Mouse (Mus musculus) mouse embryonic stem cell (cell line): Measurements from ENCODE around the gene Ncln.

Source experiments
- in situ Hi-C, 2 experiments: fragments of 300-500 bp; cut with MboI; formaldehyde crosslinking; loops; 1 replicate in 1 of 2; 3 replicates in 1 of 2; pipeline ENCODE4 v1.14.3; 2019 to 2020; ENCODE audit warnings: low sequenced_read_pairs in 2 of 2, low pct_unique_long_range_greater_than_20kb in 1 of 2, mixed read lengths in 1 of 2; ENCODE audit not compliant: unreplicated experiment in 1 of 2

Ncln gene

GRCm38 (mm10) chr10:81496264-81496901, at the start of gene Ncln:
Gene Ncln, minus strand, starts transcription at chr10:81496392.
- in situ Hi-C loops, result no loop called here

GRCm38 (mm10) chr10:81545161-81545747, 49.1 kb upstream of the Ncln start, which contains the start of gene Gna11:
Gene Gna11, minus strand, starts transcription at chr10:81545190.
- in situ Hi-C loops, result no loop called here

- in situ Hi-C loops, result no loop called here
These were observed 48.3 kb upstream of the Ncln start for GRCm38 (mm10) chr10:81544296-81545160.

- in situ Hi-C loops, result no loop called here
These were observed 47.4 kb upstream of the Ncln start for GRCm38 (mm10) chr10:81543633-81544032.

- in situ Hi-C loops, result no loop called here
These were observed 46.7 kb upstream of the Ncln start for GRCm38 (mm10) chr10:81542727-81543460.

GRCm38 (mm10) chr10:81541803-81542202, 45.6 kb upstream of the Ncln start:
- in situ Hi-C loops, result no loop called here

GRCm38 (mm10) chr10:81541363-81541762, 45.2 kb upstream of the Ncln start:
- in situ Hi-C loops, result no loop called here

- in situ Hi-C loops, result loop anchor here in 1 of 2 experiments (10.0 kb wide), 1 partner anchor 334 kb away; the partner anchor contains the start of gene Nmrk2
These were observed 42.3 kb upstream of the Ncln start for GRCm38 (mm10) chr10:81538321-81539048.

- in situ Hi-C loops, result loop anchor here in 1 of 2 experiments (10.0 kb wide), 1 partner anchor 333 kb away; the partner anchor contains the start of gene Nmrk2
These were observed 41.2 kb upstream of the Ncln start for GRCm38 (mm10) chr10:81537429-81537828.

GRCm38 (mm10) chr10:81536734-81537133, 40.5 kb upstream of the Ncln start:
- in situ Hi-C loops, result loop anchor here in 1 of 2 experiments (10.0 kb wide), 1 partner anchor 332 kb away; the partner anchor contains the start of gene Nmrk2

GRCm38 (mm10) chr10:81534826-81535225, 38.6 kb upstream of the Ncln start:
- in situ Hi-C loops, result loop anchor here in 1 of 2 experiments (10.0 kb wide), 1 partner anchor 330 kb away; the partner anchor contains the start of gene Nmrk2

- in situ Hi-C loops, result loop anchor here in 1 of 2 experiments (5.0 kb wide), 1 partner anchor 129 kb away; no protein-coding TSS in a partner anchor
These were observed 30.6 kb upstream of the Ncln start for GRCm38 (mm10) chr10:81526779-81527178.

GRCm38 (mm10) chr10:81525017-81525694, 29.0 kb upstream of the Ncln start:
- in situ Hi-C loops, result loop anchor here in 1 of 2 experiments (5.0 kb wide), 1 partner anchor 128 kb away; no protein-coding TSS in a partner anchor

- in situ Hi-C loops, result no loop called here
These were observed 27.9 kb upstream of the Ncln start, which contains the start of gene Gna15 for GRCm38 (mm10) chr10:81524051-81524605. Gene Gna15, minus strand, starts transcription at chr10:81524225.

- in situ Hi-C loops, result no loop called here
These were observed 27.4 kb upstream of the Ncln start for GRCm38 (mm10) chr10:81523570-81523969.

GRCm38 (mm10) chr10:81523142-81523541, 26.9 kb upstream of the Ncln start:
- in situ Hi-C loops, result no loop called here

GRCm38 (mm10) chr10:81519978-81520365, 23.8 kb upstream of the Ncln start:
- in situ Hi-C loops, result no loop called here
